Mouse (Mus musculus): ENCODE results near the gene Rfk.
A peak's percentile ranks its signal among the peaks of the same experiment; 100 is the strongest.

Gene Rfk

DNA sequence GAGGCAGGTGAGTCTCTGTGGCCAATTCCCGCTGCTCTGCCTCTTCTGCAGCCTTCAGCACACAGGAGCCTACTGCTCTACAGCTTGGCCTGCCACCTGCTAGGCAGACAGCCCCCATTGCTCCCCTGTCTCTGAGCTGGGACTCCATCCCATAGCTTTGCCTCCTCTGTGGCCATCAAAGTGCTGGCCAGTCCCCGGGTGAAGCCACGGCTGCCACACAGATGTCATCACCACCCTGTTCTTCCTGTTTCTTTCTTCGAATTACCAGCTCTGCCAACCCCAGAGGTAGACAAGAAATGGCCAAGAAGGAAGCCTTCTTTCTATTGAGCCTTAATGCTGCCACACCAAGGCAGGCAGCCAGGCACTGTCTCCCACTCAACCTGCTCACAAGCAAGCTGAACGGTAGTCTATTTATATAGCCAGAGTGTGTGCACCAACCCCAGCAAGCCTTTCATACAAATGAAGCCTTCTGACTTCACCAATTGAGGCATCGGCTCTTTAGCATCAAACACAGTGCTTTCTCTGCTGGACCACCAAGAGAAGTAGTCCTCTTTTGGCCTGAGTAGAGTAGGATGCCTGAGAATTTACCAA, 10.9 kb upstream of the Rfk start:
- no peak for DNase-seq (ENCODE audit: inconsistent age in 2 of 2, low spot score in 1 of 2)

DNA sequence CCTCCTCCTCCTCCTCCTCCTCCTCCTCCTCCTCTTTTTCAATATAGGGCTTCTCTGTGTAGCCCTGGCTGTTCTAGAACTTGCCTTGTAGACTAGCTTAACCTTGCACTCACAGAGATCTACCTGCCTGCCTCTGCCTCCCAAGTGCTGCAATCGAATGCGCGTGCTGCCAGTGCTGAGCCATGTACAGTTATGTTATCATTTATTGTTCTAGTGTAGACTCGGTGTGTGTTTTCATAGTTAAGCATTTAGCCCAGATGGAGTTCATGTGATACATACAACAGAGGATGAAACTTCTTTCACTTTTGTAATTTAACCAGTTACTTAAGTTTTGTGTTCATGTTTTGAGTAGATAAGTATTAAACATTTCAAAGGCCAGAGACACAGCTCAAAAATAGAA, 8.8 kb upstream of the Rfk start:
- no peak for DNase-seq (ENCODE audit: inconsistent age in 2 of 2, low spot score in 1 of 2)

DNA sequence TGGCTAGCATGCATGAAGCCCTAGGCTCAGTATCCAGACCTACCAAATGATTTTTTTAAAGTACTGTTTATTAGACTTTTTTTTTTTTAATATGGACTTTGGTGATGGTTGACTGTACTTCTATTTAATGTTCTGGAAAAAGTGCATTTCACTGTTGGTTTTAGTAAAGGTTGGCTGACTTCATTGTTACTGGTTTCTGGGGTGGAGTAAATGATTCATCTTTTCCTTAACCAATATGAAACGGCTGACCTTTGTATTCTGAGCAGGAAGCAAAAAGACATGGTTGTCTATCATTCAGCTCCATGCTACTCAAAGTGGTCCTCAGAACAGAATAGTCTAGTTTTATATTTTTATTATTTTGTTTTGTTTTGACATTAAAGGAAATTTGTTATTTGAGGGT, 8.4 kb upstream of the Rfk start:
- DNase-seq (ENCODE audit: inconsistent age in 2 of 2, low spot score in 1 of 2), result no peak

DNA sequence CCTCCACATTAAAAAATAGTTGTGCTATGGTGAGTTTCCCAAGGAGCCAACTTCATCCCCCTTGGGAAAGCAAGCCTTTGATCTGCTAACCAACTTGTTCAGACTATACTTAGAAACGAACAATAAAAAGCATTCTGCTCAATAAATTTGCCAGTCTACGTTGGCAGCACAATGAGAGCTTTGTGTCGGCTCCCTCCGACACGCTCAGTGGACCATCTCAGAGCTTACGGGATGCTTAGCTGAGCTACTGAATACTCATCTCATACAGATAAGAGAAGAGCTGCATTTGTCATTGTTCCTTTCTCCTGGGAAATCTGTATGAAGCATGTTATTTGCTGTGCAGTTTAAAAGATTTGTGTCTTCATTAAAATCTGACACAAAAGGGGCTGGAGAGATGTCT, 7.4 kb upstream of the Rfk start:
- DNase-seq (ENCODE audit: inconsistent age in 2 of 2, low spot score in 1 of 2), result no peak

DNA sequence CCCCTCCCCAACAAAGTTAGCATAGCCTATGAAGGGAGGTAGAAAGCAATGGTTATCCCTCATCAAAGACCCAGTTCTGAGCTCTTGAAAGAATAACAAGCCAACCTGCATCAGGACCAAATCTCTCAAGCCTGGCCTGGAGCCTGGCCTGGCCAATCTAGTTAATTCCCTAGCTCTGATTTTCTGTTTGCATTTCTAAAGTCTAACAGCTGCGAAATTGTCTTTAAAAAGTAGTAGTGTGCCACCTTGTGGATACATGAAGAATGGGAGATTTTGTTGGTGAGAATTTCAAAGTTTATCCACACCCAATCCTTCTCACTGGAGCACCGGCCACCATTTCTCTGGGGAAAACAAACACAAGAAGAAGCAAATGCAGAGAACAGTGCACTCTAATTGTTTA, 5.4 kb upstream of the Rfk start:
- DNase-seq (ENCODE audit: inconsistent age in 2 of 2, low spot score in 1 of 2), result peak in 1 of 2 experiments; percentile 63

DNA sequence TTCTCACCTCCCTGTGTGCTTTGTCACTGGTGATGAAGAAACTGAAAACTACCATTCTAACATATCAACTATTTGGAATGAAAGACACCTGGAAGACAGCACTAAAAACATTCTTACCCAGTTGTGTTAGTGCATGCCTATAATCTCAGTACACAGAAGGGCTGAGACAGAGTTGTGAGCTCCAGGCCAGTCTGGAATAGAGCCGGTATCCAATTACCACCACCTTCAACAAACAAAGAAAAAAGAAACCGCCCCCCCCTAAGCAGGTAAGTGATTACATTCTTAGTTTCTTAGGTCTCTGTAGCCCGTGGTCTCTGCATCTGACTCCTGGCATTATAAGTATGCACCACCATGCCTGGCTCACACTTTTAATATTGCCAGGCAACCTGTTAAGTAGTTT, 977 bp upstream of the Rfk start:
- DNase-seq (ENCODE audit: inconsistent age in 2 of 2, low spot score in 1 of 2), result no peak

DNA sequence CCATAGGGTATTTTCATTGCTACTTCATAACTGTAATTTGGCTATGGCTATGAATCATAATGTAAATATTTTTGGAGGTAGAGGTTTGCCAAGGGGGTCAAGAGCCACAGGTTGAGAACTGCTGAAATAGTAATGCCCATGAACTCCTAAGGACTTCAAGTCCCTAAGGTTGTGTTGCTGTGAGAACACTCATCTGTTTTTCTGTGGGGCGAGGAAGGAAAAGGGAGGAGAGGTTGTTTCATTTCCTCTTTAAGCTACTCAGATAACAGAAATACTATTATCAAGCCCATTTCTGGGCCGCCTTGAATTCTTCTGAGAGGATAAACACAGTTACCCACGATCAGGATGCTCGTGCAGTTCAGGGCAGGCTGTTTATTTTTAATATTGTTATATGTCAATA, 3.0 kb downstream of the Rfk start:
- DNase-seq (ENCODE audit: inconsistent age in 2 of 2, low spot score in 1 of 2), result no peak

DNA sequence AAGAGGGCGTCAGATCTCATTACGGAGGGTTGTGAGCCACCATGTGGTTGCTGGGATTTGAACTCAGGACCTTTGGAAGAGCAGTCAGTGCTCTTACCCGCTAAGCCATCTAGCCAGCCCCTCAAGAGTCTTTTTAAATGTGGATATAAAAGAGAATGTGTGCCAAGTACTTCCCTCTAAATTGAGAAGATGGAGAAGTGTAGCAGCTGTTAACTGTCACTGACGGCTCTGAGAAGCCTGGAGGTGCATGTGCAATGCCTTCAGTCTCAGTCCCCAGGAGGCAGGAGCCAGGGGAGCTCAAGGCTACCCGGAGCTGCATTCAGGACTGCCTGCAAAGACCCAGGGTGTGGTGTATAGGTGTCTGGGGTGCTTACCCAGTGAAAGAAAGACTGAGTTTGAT, 4.1 kb downstream of the Rfk start:
- DNase-seq (ENCODE audit: inconsistent age in 2 of 2, low spot score in 1 of 2), result no peak

DNA sequence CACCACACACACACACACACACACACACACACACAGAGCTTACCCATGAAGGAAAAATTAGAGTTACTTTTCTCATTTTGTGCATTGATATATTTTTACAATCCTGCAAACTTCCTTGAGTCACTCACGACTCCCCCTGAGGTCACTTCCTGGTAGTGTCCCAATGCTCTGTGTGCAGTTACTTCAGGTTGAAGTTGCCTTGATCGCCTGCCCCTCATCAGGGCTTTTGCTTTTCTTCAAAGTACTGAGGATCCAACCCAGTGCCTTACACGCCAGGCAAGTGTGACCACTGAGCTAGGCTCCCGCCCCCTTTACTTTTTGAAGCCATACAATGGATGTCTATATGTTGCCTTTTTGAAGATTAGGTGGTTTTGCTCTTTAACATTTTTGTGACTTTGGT, 6.1 kb downstream of the Rfk start:
- no peak for DNase-seq (ENCODE audit: inconsistent age in 2 of 2, low spot score in 1 of 2)

DNA sequence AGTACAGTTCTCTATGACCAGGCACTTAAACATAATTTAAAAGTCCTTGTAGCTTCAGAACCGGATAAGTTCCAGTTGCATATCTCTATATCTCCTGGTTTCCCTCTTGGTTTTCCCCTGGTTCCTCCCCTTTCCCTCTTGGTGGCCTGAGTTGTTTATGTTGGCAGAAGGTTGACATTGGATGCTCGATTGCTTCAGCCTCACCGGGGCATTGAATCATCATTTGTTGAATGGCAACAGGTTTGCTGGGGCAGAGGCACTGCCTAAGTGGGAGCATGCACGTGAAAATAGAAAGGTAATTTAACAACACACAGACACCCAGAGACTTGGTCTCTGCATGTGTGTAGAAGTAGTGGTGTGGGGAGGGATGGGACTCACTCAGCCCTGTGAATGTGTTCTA, 6.7 kb downstream of the Rfk start:
- DNase-seq (ENCODE audit: inconsistent age in 2 of 2, low spot score in 1 of 2), result peak in 1 of 2 experiments; percentile 70

DNA sequence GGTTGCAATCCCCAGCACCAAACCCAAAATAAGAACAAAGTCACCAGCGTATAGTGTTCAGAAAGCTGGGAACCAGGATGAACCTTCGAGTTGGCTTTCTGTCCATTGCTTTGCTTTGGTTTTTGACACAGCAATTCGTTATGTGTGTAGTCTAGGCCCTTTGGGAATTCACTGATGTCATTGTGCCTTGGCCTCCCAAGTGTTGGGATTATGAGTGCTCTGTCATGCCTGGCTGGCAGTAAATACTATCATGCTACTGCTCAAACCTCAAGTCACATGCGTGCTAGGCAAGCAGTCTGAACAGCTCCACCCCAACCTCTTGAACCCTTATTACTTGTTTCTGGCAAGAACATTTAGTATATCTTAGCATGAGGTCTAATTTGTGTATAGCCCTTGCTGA, 9.3 kb downstream of the Rfk start:
- no peak for DNase-seq (ENCODE audit: inconsistent age in 2 of 2, low spot score in 1 of 2)

DNA sequence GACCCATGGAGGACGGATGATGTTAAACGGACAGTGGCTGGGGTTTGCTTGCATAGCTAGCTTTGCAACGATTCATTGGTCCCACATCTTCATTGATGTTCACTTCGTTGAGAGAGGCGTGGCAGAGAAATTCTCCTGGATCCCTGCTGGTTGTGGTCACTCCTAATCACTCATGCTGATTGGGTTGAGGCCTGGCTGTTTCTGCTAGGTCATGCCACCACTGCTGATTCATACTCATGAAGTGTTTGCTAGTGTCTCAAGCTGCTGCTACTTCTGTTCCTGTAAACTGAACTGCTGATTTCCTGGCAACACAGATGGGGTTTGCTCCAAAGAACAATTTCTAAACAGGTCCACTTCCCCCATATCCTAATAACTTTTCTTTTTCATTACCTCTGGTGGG, 13.0 kb downstream of the Rfk start:
- peak in 1 of 2 experiments; percentile 65 for DNase-seq (ENCODE audit: inconsistent age in 2 of 2, low spot score in 1 of 2)

DNA sequence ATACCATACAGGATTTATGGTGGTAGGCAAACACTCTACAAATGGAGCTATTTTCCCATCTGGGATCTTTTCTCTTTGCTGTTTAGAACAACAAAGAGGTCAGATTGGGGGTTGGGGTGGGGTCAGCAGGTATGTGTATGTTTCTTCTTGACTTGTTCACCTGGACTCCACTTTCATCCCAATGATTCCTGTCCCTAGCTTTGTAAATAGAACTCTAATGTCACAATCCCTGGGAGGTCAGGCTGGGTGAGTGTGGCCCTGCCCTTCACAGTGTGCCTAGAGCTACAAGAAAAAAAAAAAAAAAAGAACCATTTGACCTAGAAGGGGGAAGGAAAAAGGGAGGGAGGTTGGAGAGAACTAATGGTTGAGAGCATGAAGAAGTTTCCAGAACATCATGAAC, 14.7 kb downstream of the Rfk start:
- peak in 1 of 2 experiments; percentile 74 for DNase-seq (ENCODE audit: inconsistent age in 2 of 2, low spot score in 1 of 2)

DNA sequence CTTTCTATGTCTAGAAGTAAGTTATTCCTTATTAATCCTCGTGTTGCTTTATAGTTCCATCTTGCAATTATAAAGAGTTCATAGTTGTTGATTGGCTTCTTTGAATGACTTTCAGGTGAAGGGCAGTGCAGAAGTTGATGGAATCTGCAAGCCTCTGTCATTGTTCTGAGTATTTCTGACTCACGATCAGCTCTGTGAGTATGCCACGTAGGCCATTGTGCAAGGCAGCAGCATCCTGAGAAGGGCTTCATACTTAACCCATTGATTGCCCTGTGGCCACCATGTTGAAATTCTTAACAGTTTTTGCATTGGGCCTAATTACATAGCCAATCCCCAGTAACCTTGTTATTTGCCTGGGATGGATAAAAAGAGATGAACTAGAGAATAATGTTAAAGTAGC, 15.5 kb downstream of the Rfk start:
- peak in 1 of 2 experiments; percentile 77 for DNase-seq (ENCODE audit: inconsistent age in 2 of 2, low spot score in 1 of 2)

DNA sequence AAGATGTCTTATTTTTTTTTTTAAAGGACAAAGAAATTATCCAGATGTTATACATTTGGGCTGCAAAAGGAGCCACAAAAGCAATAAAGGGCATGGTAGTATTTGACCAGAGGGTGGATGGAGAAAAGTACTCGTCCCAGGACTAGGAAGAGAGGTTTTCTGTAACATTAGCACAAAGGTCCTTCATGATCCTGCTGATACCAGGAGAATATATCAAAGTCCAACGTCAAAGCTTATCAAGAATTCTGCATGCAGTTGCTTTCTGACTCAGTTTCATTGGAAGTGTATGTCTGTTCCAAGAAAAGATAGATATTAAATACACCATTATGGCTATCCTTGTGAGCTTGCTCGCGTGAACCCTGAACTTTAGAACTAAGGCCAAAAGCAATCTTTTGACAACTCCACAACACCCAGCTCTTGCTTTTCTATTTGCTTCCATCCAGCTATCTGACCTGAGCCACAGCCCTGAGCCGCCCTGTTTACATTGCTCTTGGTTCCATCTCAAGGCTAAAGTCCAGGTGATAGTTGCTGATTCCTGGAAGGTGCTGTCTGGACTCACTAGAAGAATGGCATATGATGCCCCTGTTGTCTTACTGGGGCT, 16.7 kb downstream of the Rfk start:
- DNase-seq (ENCODE audit: inconsistent age in 2 of 2, low spot score in 1 of 2), result peak in 1 of 2 experiments; percentile 73

DNA sequence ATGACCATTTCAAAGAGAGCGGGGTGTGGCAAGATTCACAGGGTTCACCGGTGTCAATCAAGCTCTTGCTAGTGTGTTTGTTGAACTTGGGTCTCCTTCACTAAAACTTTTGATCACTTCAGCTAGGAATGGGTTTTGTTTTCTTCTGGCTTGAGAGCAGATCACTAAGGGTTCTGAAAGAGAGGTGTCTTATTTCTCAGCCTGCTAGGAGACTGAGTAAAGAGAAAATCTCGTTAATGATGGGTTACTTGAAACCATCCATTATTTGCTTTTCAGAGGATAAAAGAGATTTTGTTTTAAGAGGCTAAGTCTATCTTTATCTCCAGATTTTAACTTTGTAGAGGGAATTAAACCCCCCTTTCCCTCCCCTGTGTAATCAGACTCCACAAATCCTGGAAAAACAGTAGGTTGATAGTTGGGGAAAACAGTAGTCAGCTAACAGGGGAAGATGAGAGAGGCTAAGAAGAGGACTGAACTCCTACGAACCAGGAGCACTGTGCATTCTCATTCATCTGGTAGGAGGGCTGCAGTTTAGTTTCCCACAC, 19.1 kb downstream of the Rfk start:
- no peak for DNase-seq (ENCODE audit: inconsistent age in 2 of 2, low spot score in 1 of 2)

DNA sequence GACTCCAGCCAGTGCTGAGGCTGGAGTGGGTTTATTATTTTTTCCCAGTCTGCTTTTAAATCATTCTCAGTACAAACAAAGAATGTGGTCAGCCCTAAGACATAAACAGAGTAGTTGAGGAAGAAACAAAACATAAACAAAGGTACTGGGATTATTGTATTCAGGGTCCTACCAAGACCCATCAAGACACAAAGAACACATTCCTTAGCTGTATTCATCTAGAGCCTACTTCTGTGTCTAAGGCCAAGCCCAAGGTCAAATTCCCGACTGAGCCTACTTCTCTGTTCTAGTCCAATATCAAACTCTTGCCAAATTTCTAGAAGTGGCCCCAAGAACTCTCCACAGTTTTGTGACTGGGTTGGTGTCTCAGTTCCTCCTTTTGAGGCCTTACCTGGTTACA, 24.0 kb downstream of the Rfk start:
- no peak for DNase-seq (ENCODE audit: inconsistent age in 2 of 2, low spot score in 1 of 2)

DNA sequence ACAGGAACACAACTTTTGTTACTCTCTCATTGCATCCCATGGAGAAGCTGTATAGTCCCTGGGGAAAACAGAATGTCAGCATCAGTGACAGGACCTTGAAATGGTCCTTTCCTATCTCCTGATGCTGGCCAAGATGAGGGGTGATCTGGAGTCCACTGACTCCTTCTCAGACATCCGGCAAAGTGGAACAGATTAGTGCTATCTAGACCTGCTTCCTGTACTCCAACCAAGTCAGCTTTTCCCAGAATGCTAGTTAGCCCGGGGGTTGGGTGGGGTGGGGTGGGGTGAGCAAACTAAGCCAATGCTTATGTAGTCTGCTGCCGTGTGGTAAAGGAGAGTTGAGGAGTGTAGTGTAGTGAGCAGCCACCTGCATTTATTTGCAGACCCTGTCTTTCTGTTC, 29.5 kb downstream of the Rfk start:
- no peak for DNase-seq (ENCODE audit: inconsistent age in 2 of 2, low spot score in 1 of 2)

DNA sequence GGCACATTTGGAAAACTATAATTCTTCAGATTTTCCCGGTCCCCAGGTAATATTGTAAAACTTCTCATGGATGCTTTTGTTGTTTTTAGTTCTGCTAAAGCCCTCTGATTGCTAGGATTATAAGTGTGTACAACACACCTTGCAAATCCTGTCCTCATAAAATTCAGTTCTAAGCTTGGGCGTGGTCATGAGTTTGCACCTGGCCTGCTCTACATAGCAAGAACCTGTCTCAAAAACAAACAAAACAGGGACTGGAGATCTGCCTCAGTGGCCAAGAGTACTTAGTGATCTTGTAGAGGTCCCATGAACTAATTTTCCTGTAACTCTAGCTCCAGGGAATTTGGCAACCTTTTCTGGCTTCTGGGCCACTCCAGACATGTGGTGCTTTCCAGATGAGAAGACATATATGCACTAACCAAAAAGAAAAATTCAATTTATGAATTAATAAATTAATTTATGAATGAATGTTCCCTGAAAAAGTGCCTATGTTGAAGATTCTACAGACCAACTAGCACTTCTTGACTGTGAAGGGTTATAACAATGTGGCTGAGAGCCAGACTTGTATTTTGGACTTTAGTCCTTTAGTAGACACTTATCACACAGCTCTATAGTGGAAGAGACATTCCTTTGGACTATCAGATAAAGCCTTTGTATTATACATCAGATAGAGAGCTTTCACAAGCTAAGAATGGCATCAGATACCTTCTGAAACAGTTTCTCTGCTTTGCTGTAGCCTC, 34.1 kb downstream of the Rfk start:
- DNase-seq (ENCODE audit: inconsistent age in 2 of 2, low spot score in 1 of 2), result no peak

DNA sequence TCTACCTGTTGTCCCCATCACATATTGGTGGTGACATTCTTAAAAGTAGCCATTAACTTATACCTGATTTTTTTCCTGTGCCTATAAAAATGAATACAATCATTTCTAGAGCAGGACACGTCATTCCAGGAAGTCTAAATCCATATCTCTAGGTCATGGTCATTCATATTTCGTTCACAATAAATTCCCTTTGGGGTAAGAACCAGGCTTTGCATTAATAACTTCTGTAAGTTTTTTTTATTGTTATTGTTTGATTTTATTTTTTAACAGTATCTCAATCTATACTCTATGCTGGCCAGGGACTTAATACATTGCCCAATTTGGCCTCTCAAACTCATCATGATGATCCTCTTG, 34.7 kb downstream of the Rfk start:
- no peak for DNase-seq (ENCODE audit: inconsistent age in 2 of 2, low spot score in 1 of 2)

DNA sequence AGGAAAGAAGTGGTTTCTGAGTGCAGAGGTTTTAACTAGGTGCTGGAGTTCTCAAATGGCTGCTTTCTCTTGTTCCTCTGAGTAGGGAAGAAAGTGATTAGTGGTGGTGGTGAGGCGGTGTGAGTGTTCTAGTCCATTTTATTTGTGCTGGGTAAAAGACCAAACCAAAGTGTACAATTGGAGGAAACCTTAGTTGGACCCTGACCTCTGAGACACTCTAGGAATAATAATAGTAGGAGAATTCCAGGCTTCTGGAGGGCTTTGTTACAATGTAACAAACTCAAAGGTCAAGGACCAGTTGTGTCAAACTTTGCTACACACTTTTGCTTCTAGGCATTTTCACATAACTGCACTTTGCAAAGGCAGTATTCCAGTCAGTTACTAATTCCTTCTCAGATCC, 42.8 kb downstream of the Rfk start:
- no peak for DNase-seq (ENCODE audit: inconsistent age in 2 of 2, low spot score in 1 of 2)

DNA sequence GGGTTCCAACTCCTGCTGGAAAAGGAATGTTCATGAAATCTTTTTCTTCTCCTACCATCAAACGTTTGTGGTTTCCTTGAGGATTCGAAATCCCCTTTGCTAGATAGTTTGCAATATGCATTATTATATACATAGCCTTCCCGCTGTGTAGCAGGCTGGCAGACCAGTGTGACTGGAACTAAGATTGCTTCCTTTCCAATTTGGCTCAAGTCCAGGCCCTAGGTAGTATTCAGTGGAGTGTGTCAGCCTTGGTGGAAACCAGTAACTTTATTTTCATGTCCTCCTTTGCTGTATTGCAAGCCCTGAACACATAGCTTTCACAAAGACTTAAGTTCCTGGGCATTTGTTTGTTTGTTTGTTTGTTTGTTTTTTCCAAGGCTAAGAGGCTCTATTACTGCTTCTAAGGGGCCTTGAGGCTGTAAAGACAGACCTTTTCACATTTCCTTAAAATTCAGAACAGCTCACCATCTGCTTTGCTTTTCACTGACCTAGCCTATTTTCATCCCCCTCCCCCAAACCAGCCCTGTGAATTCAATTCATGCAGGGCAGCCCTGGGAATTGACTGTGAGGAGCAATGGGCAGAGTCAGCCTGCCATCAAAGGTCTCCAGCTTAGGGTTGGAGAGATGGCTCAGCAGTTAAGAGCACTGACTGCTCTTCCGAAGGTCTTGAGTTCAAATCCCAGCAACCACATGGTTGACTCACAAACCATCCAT, 45.8 kb downstream of the Rfk start:
- no peak for DNase-seq (ENCODE audit: inconsistent age in 2 of 2, low spot score in 1 of 2)
